Mouse (Mus musculus): ENCODE data around the gene Zfhx3.

- TF ChIP-seq CTCF (IDR thresholded peaks at IDR 0.05; ENCODE audit: low read depth, low read length), result no peak
- no peak for TF ChIP-seq POLR2A (IDR thresholded peaks at IDR 0.05; ENCODE audit: borderline replicate concordance, low read depth, low read length)
These were observed 939.6 kb downstream of the Zfhx3 start for GRCm38 (mm10) chr8:108882073-108882472.
